Mouse (Mus musculus) olfactory bulb, adult 2 months (tissue): Measurements from ENCODE around the gene Neurl3. TPM values are rescaled to one million over a fixed set of nuclear protein-coding genes. Genes with fewer than 3 reads are reported as not detected.

Experiments used
- H3K27ac ChIP-seq: fragments of 200-500 bp; 2 replicates; pipeline ENCODE4 v1.5.1; 2012; ENCODE audit warnings: low read depth, low read length; ENCODE audit not compliant: insufficient read depth
- H3K4me1 ChIP-seq: fragments of 200-500 bp; 2 replicates; pipeline ENCODE4 v1.6.1; 2012; ENCODE audit warnings: low read length; ENCODE audit not compliant: control insufficient read depth, insufficient read depth
- H3K4me3 ChIP-seq: fragments of 200-500 bp; 2 replicates; pipeline ENCODE4 v1.5.1; 2012; ENCODE audit warnings: mild to moderate bottlenecking, low read depth, low read length, moderate library complexity; ENCODE audit not compliant: insufficient read depth
- CTCF ChIP-seq: fragments of 200-500 bp; IDR thresholded peaks from 2 replicates; pipeline ENCODE4 v1.5.1; 2012; ENCODE audit warnings: low read depth, mild to moderate bottlenecking, low read length, moderate library complexity; ENCODE audit not compliant: insufficient read depth
- POLR2A ChIP-seq: fragments of 200-500 bp; IDR thresholded peaks from 2 replicates; pipeline ENCODE4 v1.6.1; 2012; ENCODE audit warnings: mild to moderate bottlenecking, low read depth, low read length, moderate library complexity; ENCODE audit not compliant: insufficient read depth
- WGBS: fragments of 180-500 bp; shearing (Covaris S2); methylation state at CpG from one replicate; pipeline ENCODE4 v1.1.7; 2018; 5-methylcytosine and 5-hydroxymethylcytosine counted together
- polyA plus RNA-seq: library from polyadenylated mRNA; stranded (reverse); fragments of >200 nt; gene quantifications from 2 replicates; pipeline ENCODE4 v1.2.4, GENCODE M21; 2012; ENCODE audit warnings: low replicate concordance; ENCODE audit not compliant: missing spikeins, insufficient read depth, insufficient read length

Gene Neurl3
- not detected in 2 replicates for polyA plus RNA-seq

DNA sequence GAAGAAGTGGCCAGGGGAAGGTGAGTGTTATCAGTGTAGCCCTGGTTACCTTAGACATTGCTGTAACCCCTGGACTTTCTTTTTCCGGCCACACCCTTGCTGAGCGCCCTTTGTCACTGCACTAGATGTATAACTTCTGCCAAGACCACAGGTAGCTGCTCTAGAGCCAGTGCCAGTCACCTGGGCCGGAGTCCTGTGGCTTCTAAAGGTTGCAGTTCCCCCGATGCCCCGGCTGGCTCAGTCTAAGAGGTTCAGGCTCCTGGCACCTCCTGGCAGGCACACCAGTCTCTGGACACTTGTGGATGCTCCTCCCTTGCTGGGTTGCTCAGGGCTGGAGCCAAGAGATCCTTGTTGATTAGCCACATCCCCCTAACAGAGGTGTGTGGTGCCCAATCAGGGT, at the start of gene Neurl3:
TSS of gene Neurl3 (minus strand) at position 225 of the 400 bp plus-strand sequence.
- TF ChIP-seq CTCF (no peak), POLR2A (no peak)
- 93% methylated on average over 5 of the region's 5 CpGs for WGBS
- no peak within 1 kb of the TSS for H3K4me3 ChIP-seq

GRCm38 (mm10) chr1:36323746-36324448, 49.4 kb upstream of the Neurl3 start:
- Histone ChIP-seq H3K4me3 (no peak overlapping the region), H3K4me1 (peaks cover 6% of the 10 kb centered on the region), H3K27ac (no peak overlapping the region)
- 20% methylated on average over 8 of the region's 8 CpGs for WGBS
- TF ChIP-seq CTCF (no peak; the same call in 1 of the 2 replicates), POLR2A (no peak)

More for the DNA sequence above, at the start of gene Neurl3:
- Histone ChIP-seq H3K27ac (no peak within 1 kb of the TSS), H3K4me1 (peaks cover 3% of the 10 kb centered on the region; the same call in 1 of the 2 replicates)

DNA sequence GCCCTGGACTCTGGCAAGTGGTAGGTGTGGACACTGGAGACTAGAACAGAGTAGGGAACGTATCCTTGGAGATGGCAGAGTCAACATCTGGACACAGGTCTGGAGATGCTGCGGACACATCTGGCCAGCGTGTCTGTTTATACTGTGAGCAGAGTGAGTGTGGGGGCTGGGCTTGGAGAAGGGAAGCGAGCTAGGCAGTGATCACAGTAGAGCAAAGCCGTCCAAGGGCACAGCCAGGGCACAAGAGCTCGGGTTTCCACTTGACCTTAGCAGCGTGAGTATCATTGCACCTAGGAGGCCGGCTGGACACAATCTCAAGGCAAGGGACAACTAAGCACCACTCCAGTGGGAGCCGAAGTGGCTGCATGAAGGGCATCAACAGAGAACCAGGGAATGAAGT, 48.6 kb upstream of the Neurl3 start:
- no peak overlapping the region for H3K4me3 ChIP-seq

GRCm38 (mm10) chr1:36321829-36322573, 47.5 kb upstream of the Neurl3 start:
- no peak for TF ChIP-seq CTCF
- TF ChIP-seq POLR2A: no peak
- no peak overlapping the region for H3K27ac ChIP-seq
- WGBS: 85% methylated on average over 11 of the region's 11 CpGs
- H3K4me1 ChIP-seq: peaks cover 6% of the 10 kb centered on the region
- no peak overlapping the region for H3K4me3 ChIP-seq

More for the DNA sequence above, 48.6 kb upstream of the Neurl3 start:
- Histone ChIP-seq H3K27ac (no peak overlapping the region), H3K4me1 (peaks cover 6% of the 10 kb centered on the region)
- TF ChIP-seq POLR2A (no peak), CTCF (no peak)
- WGBS: 82% methylated on average over 9 of the region's 9 CpGs

DNA sequence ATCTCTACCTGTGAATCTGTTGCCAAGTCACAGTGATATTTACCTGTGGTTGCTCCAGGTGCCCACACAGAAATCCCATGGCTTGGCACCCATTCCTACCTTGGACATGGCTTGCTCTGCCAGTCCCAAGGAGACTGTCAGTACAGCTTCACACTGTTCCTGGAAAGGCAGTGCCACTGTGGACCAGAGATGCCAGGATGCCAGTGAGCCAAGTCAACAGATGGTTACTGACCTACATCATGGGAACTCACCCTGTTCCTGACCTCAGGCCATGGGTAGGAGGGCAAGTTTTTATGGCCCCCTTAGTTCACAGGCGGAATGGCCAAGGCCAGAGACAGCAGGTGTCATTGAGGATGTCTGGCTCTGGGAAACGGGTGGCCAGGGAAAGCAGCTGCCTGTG, 46.7 kb upstream of the Neurl3 start:
- Histone ChIP-seq H3K4me3 (no peak overlapping the region), H3K27ac (no peak overlapping the region), H3K4me1 (peaks cover 6% of the 10 kb centered on the region)
- TF ChIP-seq CTCF: no peak
- TF ChIP-seq POLR2A: no peak
- 87% methylated on average over 2 of the region's 2 CpGs for WGBS

GRCm38 (mm10) chr1:36315776-36316100, 41.3 kb upstream of the Neurl3 start:
- Histone ChIP-seq H3K4me1 (no peaks in the 10 kb centered on the region), H3K27ac (no peak overlapping the region), H3K4me3 (no peak overlapping the region)
- no peak for TF ChIP-seq CTCF
- TF ChIP-seq POLR2A: no peak
- WGBS: 100% methylated on average over 2 of the region's 2 CpGs

GRCm38 (mm10) chr1:36314959-36315775, 40.7 kb upstream of the Neurl3 start:
- H3K4me1 ChIP-seq: no peaks in the 10 kb centered on the region

DNA sequence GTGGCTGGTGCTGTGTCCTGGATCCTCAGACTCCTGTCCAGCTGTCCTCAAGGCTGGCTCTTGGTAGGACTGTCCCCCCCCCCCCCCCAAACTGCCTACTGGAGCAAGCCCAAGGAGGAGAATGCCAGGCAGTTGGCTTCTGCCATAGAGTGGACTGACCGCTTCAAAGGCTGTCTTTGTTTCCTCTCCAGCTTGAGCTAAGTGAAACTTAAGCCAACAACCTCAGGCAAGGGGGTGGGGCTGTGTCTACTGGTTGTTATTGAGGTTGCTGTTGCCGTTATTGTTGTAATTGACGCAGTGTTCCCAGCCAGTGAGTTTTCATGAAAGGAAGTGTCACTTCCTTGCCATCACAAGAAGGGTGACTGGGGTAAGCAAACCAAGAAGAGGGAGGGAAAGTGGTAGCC, 35.0 kb upstream of the Neurl3 start:
- 43% methylated on average over 3 of the region's 3 CpGs for WGBS
- no peak for TF ChIP-seq CTCF
- no peak for TF ChIP-seq POLR2A
- no peak overlapping the region for H3K27ac ChIP-seq
- peaks cover 21% of the 10 kb centered on the region for H3K4me1 ChIP-seq
- peak overlapping the region; percentile 12; the same call in 1 of the 2 replicates for H3K4me3 ChIP-seq

More at GRCm38 (mm10) chr1:36314959-36315775, 40.7 kb upstream of the Neurl3 start:
- WGBS: 95% methylated on average over 11 of the region's 11 CpGs
- Histone ChIP-seq H3K27ac (no peak overlapping the region), H3K4me3 (no peak overlapping the region)
- no peak for TF ChIP-seq CTCF
